Mouse (Mus musculus) mouse embryonic stem cell (cell line): ENCODE results near the gene Hs3st5.

Experiments
- in situ Hi-C, 2 experiments: fragments of 300-500 bp; cut with MboI; formaldehyde crosslinking; loops; 1 replicate in 1 of 2; 3 replicates in 1 of 2; pipeline ENCODE4 v1.14.3; 2019 to 2020; ENCODE audit warnings: low sequenced_read_pairs in 2 of 2, low pct_unique_long_range_greater_than_20kb in 1 of 2, mixed read lengths in 1 of 2; ENCODE audit not compliant: unreplicated experiment in 1 of 2

Gene Hs3st5

GRCm38 (mm10) chr10:36554941-36555888 lies 48.6 kb downstream of the Hs3st5 start:
- in situ Hi-C loops: no loop called here

- in situ Hi-C loops: no loop called here
Measured at GRCm38 (mm10) chr10:36556128-36556527, 49.5 kb downstream of the Hs3st5 start.

- in situ Hi-C loops: no loop called here
Measured at GRCm38 (mm10) chr10:36557673-36558072, 51.1 kb downstream of the Hs3st5 start.

GRCm38 (mm10) chr10:36558736-36559135 lies 52.1 kb downstream of the Hs3st5 start:
- in situ Hi-C loops: no loop called here

- in situ Hi-C loops: no loop called here
Measured at GRCm38 (mm10) chr10:36567258-36567657, 60.6 kb downstream of the Hs3st5 start.

GRCm38 (mm10) chr10:36572540-36572939 lies 65.9 kb downstream of the Hs3st5 start:
- in situ Hi-C loops: no loop called here

GRCm38 (mm10) chr10:36578375-36579145 lies 71.9 kb downstream of the Hs3st5 start:
- in situ Hi-C loops: no loop called here

- in situ Hi-C loops: loop anchor here in 1 of 2 experiments (25.0 kb wide), 1 partner anchor 602 kb away; no protein-coding TSS in a partner anchor
Measured at GRCm38 (mm10) chr10:36610400-36610799, 103.8 kb downstream of the Hs3st5 start.

GRCm38 (mm10) chr10:36611415-36611814 lies 104.8 kb downstream of the Hs3st5 start:
- in situ Hi-C loops: loop anchor here in 1 of 2 experiments (25.0 kb wide), 1 partner anchor 601 kb away; no protein-coding TSS in a partner anchor

- in situ Hi-C loops: loop anchor here (10.0 to 25.0 kb wide), 2 partner anchors 52 to 589 kb away; no protein-coding TSS in a partner anchor
Measured at GRCm38 (mm10) chr10:36623037-36623436, 116.4 kb downstream of the Hs3st5 start.

GRCm38 (mm10) chr10:36627952-36628351 lies 121.3 kb downstream of the Hs3st5 start:
- in situ Hi-C loops: loop anchor here in 1 of 2 experiments (10.0 kb wide), 1 partner anchor 47 kb away; no protein-coding TSS in a partner anchor

GRCm38 (mm10) chr10:36631746-36632145 lies 125.1 kb downstream of the Hs3st5 start:
- in situ Hi-C loops: no loop called here

GRCm38 (mm10) chr10:36650653-36651052 lies 144.0 kb downstream of the Hs3st5 start:
- in situ Hi-C loops: no loop called here

- in situ Hi-C loops: no loop called here
Measured at GRCm38 (mm10) chr10:36713974-36714373, 207.4 kb downstream of the Hs3st5 start.

- in situ Hi-C loops: no loop called here
Measured at GRCm38 (mm10) chr10:36726239-36726638, 219.6 kb downstream of the Hs3st5 start.

- in situ Hi-C loops: no loop called here
Measured at GRCm38 (mm10) chr10:36729361-36730098, 222.9 kb downstream of the Hs3st5 start.

GRCm38 (mm10) chr10:36739375-36739774 lies 232.8 kb downstream of the Hs3st5 start:
- in situ Hi-C loops: no loop called here

- in situ Hi-C loops: no loop called here
Measured at GRCm38 (mm10) chr10:36750021-36750420, 243.4 kb downstream of the Hs3st5 start.
